Mouse (Mus musculus): ENCODE results near the gene Psd4. TPM values are rescaled to one million over a fixed set of nuclear protein-coding genes. Genes with fewer than 3 reads are reported as not detected.

Psd4 gene
- polyA plus RNA-seq, 1 experiment from 2014 or later, result 5.9 TPM

DNA sequence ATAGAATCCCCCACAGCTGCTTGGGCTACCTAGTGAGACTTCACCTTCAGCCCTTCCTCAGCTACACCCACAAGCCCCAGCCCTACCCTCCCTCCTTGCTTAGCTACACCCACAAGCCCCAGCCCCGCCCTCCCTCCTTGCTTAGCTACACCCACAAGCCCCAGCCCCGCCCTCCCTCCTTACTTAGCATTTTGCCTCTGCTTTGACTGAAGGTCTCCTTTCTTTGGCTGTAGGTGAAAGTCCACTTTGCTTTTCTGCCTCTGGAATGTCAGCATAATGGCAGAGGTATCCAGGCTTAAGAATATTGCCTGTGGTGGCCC, 93.4 kb downstream of the Psd4 start:
- H3K4me1 ChIP-seq (ENCODE audit: control insufficient read depth, insufficient read depth, low read length), result no peaks in the 10 kb centered on the region; the same call in 1 of the 2 replicates
- no peak overlapping the region for H3K4me2 ChIP-seq (ENCODE audit: low read depth, low read length)
- H3K27ac ChIP-seq (ENCODE audit: low read length), result no peak overlapping the region
- no peaks in the 10 kb centered on the region for H3K36me3 ChIP-seq (ENCODE audit: control insufficient read depth, insufficient read depth)
- no peaks in the 10 kb centered on the region for H3K9me3 ChIP-seq (replicated peaks; ENCODE audit: control insufficient read depth, low read length)
- 17% methylated on average over 1 of the region's 2 CpGs for WGBS
- H3K27me3 ChIP-seq (ENCODE audit: control insufficient read depth, insufficient read depth, low read length), result 0 out of 2 replicates have a peak, but pooled peaks cover 5% of the 10 kb centered on the region
- no peak overlapping the region for H3K9ac ChIP-seq (ENCODE audit: low read length)
- no peak for ATAC-seq (replicated peaks; ENCODE audit: extremely low read depth, insufficient read depth, low FRiP score)
- no peak overlapping the region for H3K4me3 ChIP-seq (ENCODE audit: low read length)

Other genes starting within 250 kb of the Psd4 start
- not detected in 2 replicates for gene Il1f8, start 214.4 kb upstream of the Psd4 start, polyA plus RNA-seq (2015; fragmentation: Nextera tagmentation; extraction: Ambion mirVana)
- not detected in 2 replicates for gene Il1f9, start 181.1 kb upstream of the Psd4 start, polyA plus RNA-seq (2015; fragmentation: Nextera tagmentation; extraction: Ambion mirVana)
- gene Il1f6, start 152.2 kb upstream of the Psd4 start, polyA plus RNA-seq (2015; fragmentation: Nextera tagmentation; extraction: Ambion mirVana), result not detected in 2 replicates
- gene Il1f5, start 90.6 kb upstream of the Psd4 start, polyA plus RNA-seq (2015; fragmentation: Nextera tagmentation; extraction: Ambion mirVana), result not detected in 2 replicates
- gene Il1f10, start 76.4 kb upstream of the Psd4 start, polyA plus RNA-seq (2015; fragmentation: Nextera tagmentation; extraction: Ambion mirVana), result not detected in 2 replicates
- 0.85 and 2.1 TPM in 2 replicates for gene Il1rn, start 30.7 kb upstream of the Psd4 start, polyA plus RNA-seq (2015; fragmentation: Nextera tagmentation; extraction: Ambion mirVana)
- gene Pax8, start 108.0 kb downstream of the Psd4 start, polyA plus RNA-seq (2015; fragmentation: Nextera tagmentation; extraction: Ambion mirVana), result not detected in 2 replicates